Mouse (Mus musculus) CH12.LX (cell line): ENCODE measurements around the gene Gngt2. TPM values are rescaled to one million over a fixed set of nuclear protein-coding genes. Genes with fewer than 3 reads are reported as not detected.

Source experiments
- DNase-seq: peaks from one replicate; pipeline ENCODE4 v3.0.0-alpha.2; 2013; ENCODE audit errors: extremely low read depth
- H3K27ac ChIP-seq: 2 replicates; pipeline ENCODE4 v1.5.1; 2012; ENCODE audit warnings: low read depth, mild to moderate bottlenecking, control low read depth, moderate library complexity; ENCODE audit not compliant: insufficient read depth
- H3K27me3 ChIP-seq: replicated peaks from 2 replicates; pipeline ENCODE3; 2012; ENCODE audit warnings: inconsistent platforms
- H3K36me3 ChIP-seq, 2 experiments: replicated peaks in 1 of 2; 2 replicates each; pipeline versions ENCODE3 to v1.6.1; 2012; ENCODE audit warnings: inconsistent platforms in 1 of 2, low read length in 1 of 2, mild to moderate bottlenecking in 1 of 2, mixed read lengths in 1 of 2, moderate library complexity in 1 of 2; ENCODE audit not compliant: control insufficient read depth in 1 of 2, insufficient read depth in 1 of 2
- H3K4me1 ChIP-seq, 2 experiments: 2 replicates each; pipeline ENCODE4 v1.6.1; 2012; ENCODE audit warnings: inconsistent platforms in 1 of 2, moderate library complexity in 1 of 2; ENCODE audit not compliant: insufficient read depth in 2 of 2, control insufficient read depth in 1 of 2
- H3K4me2 ChIP-seq: 2 replicates; pipeline ENCODE4 v1.6.1; 2012; ENCODE audit warnings: low read depth, mild to moderate bottlenecking, control low read depth; ENCODE audit not compliant: poor library complexity, insufficient read depth, severe bottlenecking
- H3K4me3 ChIP-seq, 3 experiments: fragments of 150-350 bp in 1 of 3; sonication (generic) in 1 of 3; replicated peaks in 1 of 3; 2 replicates each; pipeline versions ENCODE3 to v1.5.1; 2011 to 2012; ENCODE audit warnings: low read depth in 2 of 3, low read length in 2 of 3, mild to moderate bottlenecking in 2 of 3, moderate library complexity in 2 of 3, control low read depth in 1 of 3, improper control_type of control experiment in 1 of 3, inconsistent platforms in 1 of 3, mixed read lengths in 1 of 3; ENCODE audit not compliant: poor library complexity in 1 of 3
- H3K79me2 ChIP-seq: replicated peaks from 2 replicates; pipeline ENCODE4 v1.6.1; 2012; ENCODE audit warnings: mild to moderate bottlenecking, moderate library complexity; ENCODE audit not compliant: control insufficient read depth, poor library complexity, insufficient read depth, severe bottlenecking; ENCODE audit errors: extremely low read depth
- H3K9ac ChIP-seq: 2 replicates; pipeline ENCODE4 v1.6.1; 2012; ENCODE audit warnings: low read depth, mild to moderate bottlenecking, control low read depth, moderate library complexity; ENCODE audit not compliant: insufficient read depth
- H3K9me3 ChIP-seq: replicated peaks from 2 replicates; pipeline ENCODE3; 2012; ENCODE audit warnings: low read length, inconsistent platforms, mixed read lengths
- CHD1 ChIP-seq: IDR thresholded peaks from 2 replicates; pipeline ENCODE4 v1.6.1; 2012; ENCODE audit warnings: low read depth, low read length, improper control_type of control experiment, inconsistent platforms
- CHD2 ChIP-seq: IDR thresholded peaks from 2 replicates; pipeline ENCODE4 v1.6.1; 2011; ENCODE audit warnings: low read length, improper control_type of control experiment
- CTCF ChIP-seq, 2 experiments: IDR thresholded peaks in 1 of 2; conservative IDR thresholded peaks in 1 of 2; 2 replicates each; pipeline ENCODE4 v1.5.1; 2011 to 2012; ENCODE audit warnings: low read depth in 2 of 2, low read length in 2 of 2, improper control_type of control experiment in 1 of 2, inconsistent platforms in 1 of 2, mild to moderate bottlenecking in 1 of 2, moderate library complexity in 1 of 2
- ETS1 ChIP-seq: conservative IDR thresholded peaks from 2 replicates; pipeline ENCODE4 v1.6.1; 2012; ENCODE audit warnings: low read depth, mild to moderate bottlenecking, inconsistent platforms, low read length, improper control_type of control experiment, moderate library complexity
- IRF4 ChIP-seq: IDR thresholded peaks from 2 replicates; pipeline ENCODE4 v1.6.1; 2014; ENCODE audit warnings: low read depth, mild to moderate bottlenecking, inconsistent platforms, low read length, improper control_type of control experiment
- KAT2A ChIP-seq: IDR thresholded peaks from 2 replicates; pipeline ENCODE4 v1.6.1; 2012; ENCODE audit warnings: low read length, improper control_type of control experiment, inconsistent platforms; ENCODE audit not compliant: insufficient replicate concordance
- MAFK ChIP-seq: IDR thresholded peaks from 2 replicates; pipeline ENCODE4 v1.6.1; 2011; ENCODE audit warnings: low read length, improper control_type of control experiment; ENCODE audit not compliant: insufficient replicate concordance
- MEF2A ChIP-seq: IDR thresholded peaks from 2 replicates; pipeline ENCODE4 v1.6.1; 2014; ENCODE audit warnings: low read depth, mild to moderate bottlenecking, inconsistent platforms, low read length, improper control_type of control experiment, borderline replicate concordance
- MYC ChIP-seq: IDR thresholded peaks from 2 replicates; pipeline ENCODE4 v1.6.1; 2011; ENCODE audit warnings: low read depth, mild to moderate bottlenecking, improper control_type of control experiment, low read length
- POLR2AphosphoS2 ChIP-seq: IDR thresholded peaks from 2 replicates; pipeline ENCODE4 v1.6.1; 2011; ENCODE audit warnings: low read depth, low read length, improper control_type of control experiment
- UBTF ChIP-seq: IDR thresholded peaks from 2 replicates; pipeline ENCODE4 v1.6.1; 2012; ENCODE audit warnings: low read depth, mild to moderate bottlenecking, inconsistent platforms, low read length, improper control_type of control experiment, moderate library complexity
- USF2 ChIP-seq: conservative IDR thresholded peaks from 2 replicates; pipeline ENCODE4 v1.6.1; 2011; ENCODE audit warnings: low read depth, low read length, improper control_type of control experiment
- ZC3H11A ChIP-seq: IDR thresholded peaks from 2 replicates; pipeline ENCODE4 v1.6.1; 2012; ENCODE audit warnings: low read depth, mild to moderate bottlenecking, inconsistent platforms, low read length, improper control_type of control experiment
- ZKSCAN1 ChIP-seq: IDR thresholded peaks from 2 replicates; pipeline ENCODE4 v1.6.1; 2012; ENCODE audit warnings: low read depth, inconsistent platforms, low read length, improper control_type of control experiment, borderline replicate concordance
- dilution Hi-C: fragments of 300-500 bp; cut with MboI; formaldehyde crosslinking; loops from 2 replicates; pipeline ENCODE4 v1.14.3; 2020; ENCODE audit warnings: low sequenced_read_pairs; ENCODE audit not compliant: extremely low pct_unique_long_range_greater_than_20kb, extremely low pct_ligation_motif_present
- in situ Hi-C: fragments of 300-500 bp; cut with MboI; formaldehyde crosslinking; loops from 3 replicates; pipeline ENCODE4 v1.14.3; 2019; ENCODE audit warnings: low sequenced_read_pairs, low pct_ligation_motif_present, low pct_unique_long_range_greater_than_20kb, mixed read lengths
- polyA plus RNA-seq: library from polyadenylated mRNA; unstranded; fragments of >175 nt; gene quantifications from 2 replicates; pipeline ENCODE4 v1.2.1, GENCODE M21; 2012; ENCODE audit warnings: low read depth; ENCODE audit not compliant: insufficient read length
- total RNA-seq, 2 experiments: library from RNA; depleted of rRNA; stranded (reverse); fragments of 300-350 nt in 1 of 2; fragments of >200 nt in 1 of 2; gene quantifications; 2 replicates each; pipeline ENCODE4 v1.2.3; 2012 to 2014

The Gngt2 gene
- total and polyA plus RNA-seq, 3 experiments = 136 to 157 (median 143) TPM

GRCm38 (mm10) chr11:95824877-95825243 is 12.2 kb upstream of the Gngt2 start:
- peaks cover 0 to 37% of the 10 kb centered on the region in 2 experiments; a peak in 3 of 4 replicates for H3K4me1 ChIP-seq
- peak overlapping the region; percentile 31; the same call in 1 of the 2 replicates for H3K9ac ChIP-seq
- in situ Hi-C loops (loop anchor here (10.0 kb wide), 1 partner anchor 120 kb away; no protein-coding TSS in a partner anchor), dilution Hi-C loops (no loop called here)
- peaks cover 0 to 11% of the 10 kb centered on the region in 2 experiments for H3K36me3 ChIP-seq
- H3K27me3 ChIP-seq = peaks cover 54% of the 10 kb centered on the region
- no peak overlapping the region for H3K27ac ChIP-seq
- no peak for DNase-seq
- peaks cover 8% of the 10 kb centered on the region for H3K9me3 ChIP-seq
- TF ChIP-seq POLR2AphosphoS2 = 0 out of 2 replicates have a peak, but pooled peaks have one; percentile 27
- no peak for TF ChIP-seq CTCF (conservative IDR thresholded peaks at IDR 0.05 in 1 of 2, IDR thresholded peaks at IDR 0.05 in 1 of 2; ENCODE audit: low read depth in 2 of 2, low read length in 2 of 2)
- TF ChIP-seq CHD2 = 0 out of 2 replicates have a peak, but pooled peaks have one; percentile 6
- no peaks in the 10 kb centered on the region for H3K79me2 ChIP-seq
- H3K4me3 ChIP-seq = peak overlapping the region in 2 of 3 experiments; percentile 41 to 54
- H3K4me2 ChIP-seq = peak overlapping the region; percentile 72

- Histone ChIP-seq H3K36me3 (peaks cover 6 to 18% of the 10 kb centered on the region in 2 experiments), H3K4me3 (no peak overlapping the region), H3K27ac (no peak overlapping the region), H3K9me3 (peaks cover 12% of the 10 kb centered on the region), H3K4me1 (peaks cover 0 to 37% of the 10 kb centered on the region in 2 experiments; a peak in 3 of 4 replicates), H3K9ac (no peak overlapping the region), H3K79me2 (no peaks in the 10 kb centered on the region), H3K27me3 (peaks cover 53% of the 10 kb centered on the region), H3K4me2 (no peak overlapping the region)
- in situ Hi-C loops (loop anchor here (10.0 kb wide), 1 partner anchor 119 kb away; no protein-coding TSS in a partner anchor), dilution Hi-C loops (no loop called here)
- no peak for TF ChIP-seq IRF4
- TF ChIP-seq MEF2A = no peak
- TF ChIP-seq CHD2 = no peak
- TF ChIP-seq MYC = no peak
- DNase-seq = no peak
Measured at GRCm38 (mm10) chr11:95825625-95826024, 11.4 kb upstream of the Gngt2 start.

DNA sequence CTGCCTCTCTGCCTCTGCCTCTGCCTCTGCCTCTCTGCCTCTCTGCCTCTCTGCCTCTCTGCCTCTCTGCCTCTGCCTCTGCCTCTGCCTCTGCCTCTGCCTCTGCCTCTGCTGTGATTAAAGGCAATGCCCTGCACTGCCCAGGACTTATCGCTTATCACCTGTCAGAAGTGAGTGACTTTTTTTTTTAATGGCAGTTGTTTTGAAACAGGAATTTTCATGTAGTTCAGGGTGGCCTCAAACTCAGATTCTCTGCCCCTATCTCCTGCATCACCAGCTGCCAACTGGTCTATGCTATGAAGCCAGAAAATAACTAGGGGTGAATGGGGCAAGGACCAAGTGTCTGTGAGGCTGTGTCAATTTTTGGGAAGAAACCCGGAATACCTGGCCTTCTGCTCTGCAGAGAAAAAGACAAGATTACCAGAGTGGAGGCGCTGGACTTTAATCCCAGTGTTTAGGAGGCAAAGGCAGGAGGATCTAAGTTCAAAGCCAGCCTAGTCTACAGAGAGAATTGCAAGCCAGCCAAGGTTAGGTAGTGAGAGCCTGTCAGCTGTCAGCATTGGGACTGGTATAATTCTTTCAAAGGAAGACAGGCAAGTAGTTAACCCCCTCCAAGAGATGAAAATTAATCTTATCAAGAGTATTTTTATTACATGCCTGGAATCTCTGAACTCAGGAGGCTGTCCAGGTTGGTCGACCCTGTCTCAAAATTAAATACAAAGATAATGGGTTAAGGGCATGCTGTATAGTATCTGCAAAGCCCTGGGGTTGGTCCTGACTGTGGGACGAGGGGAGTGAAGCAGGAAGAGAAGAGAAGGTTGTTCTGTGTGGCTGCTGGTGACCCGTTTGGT is 10.5 kb upstream of the Gngt2 start:
- Histone ChIP-seq H3K9me3 (peaks cover 21% of the 10 kb centered on the region), H3K4me1 (peaks cover 0 to 40% of the 10 kb centered on the region in 2 experiments; a peak in 3 of 4 replicates), H3K27me3 (peaks cover 47% of the 10 kb centered on the region), H3K79me2 (no peaks in the 10 kb centered on the region), H3K9ac (no peak overlapping the region), H3K36me3 (peaks cover 15 to 27% of the 10 kb centered on the region in 2 experiments), H3K4me3 (no peak overlapping the region), H3K4me2 (no peak overlapping the region), H3K27ac (no peak overlapping the region)
- TF ChIP-seq ZKSCAN1 (no peak), ETS1 (no peak), ZC3H11A (no peak), USF2 (no peak), MAFK (0 out of 2 replicates have a peak, but pooled peaks have one; percentile 26), UBTF (no peak), KAT2A (no peak), CHD1 (no peak)
- DNase-seq = no peak
- in situ Hi-C loops = loop anchor here (10.0 kb wide), 1 partner anchor 118 kb away; no protein-coding TSS in a partner anchor
- dilution Hi-C loops = no loop called here
